Mouse (Mus musculus): Measurements from ENCODE around the gene Ifi208.
"Not testable (repeated sequence)": the region's sequence is repeated elsewhere in the genome, so short reads cannot be mapped to it uniquely, and the experiment has no call there.

Ifi208 gene

GRCm38 (mm10) chr1:173673458-173674097 is at the start of gene Ifi208:
TSS of gene Ifi208 (plus strand) at chr1:173673675.
- not testable (repeated sequence) for DNase-seq (ENCODE audit: low read depth, low spot score)

GRCm38 (mm10) chr1:173624052-173624451 is 49.4 kb upstream of the Ifi208 start:
- no peak for DNase-seq (ENCODE audit: low read depth, low spot score)

- DNase-seq (ENCODE audit: low read depth, low spot score) = no peak
Measured at GRCm38 (mm10) chr1:173626686-173627085, 46.8 kb upstream of the Ifi208 start.

GRCm38 (mm10) chr1:173630622-173631021 is 42.9 kb upstream of the Ifi208 start, which contains the start of gene Ifi209:
TSS of gene Ifi209 (plus strand) at chr1:173630917.
- not testable (repeated sequence) for DNase-seq (ENCODE audit: low read depth, low spot score)

- no peak for DNase-seq (ENCODE audit: low read depth, low spot score)
Measured at GRCm38 (mm10) chr1:173633969-173634645, 39.4 kb upstream of the Ifi208 start.

GRCm38 (mm10) chr1:173645393-173645792 is 28.1 kb upstream of the Ifi208 start:
- DNase-seq (ENCODE audit: low read depth, low spot score) = peak; percentile 53

GRCm38 (mm10) chr1:173657973-173658372 is 15.5 kb upstream of the Ifi208 start:
- peak; percentile 26 for DNase-seq (ENCODE audit: low read depth, low spot score)

- DNase-seq (ENCODE audit: low read depth, low spot score) = not testable (repeated sequence)
Measured at GRCm38 (mm10) chr1:173678605-173679004, 5.1 kb downstream of the Ifi208 start.

- DNase-seq (ENCODE audit: low read depth, low spot score) = no peak
Measured at GRCm38 (mm10) chr1:173694270-173694669, 20.8 kb downstream of the Ifi208 start.

- DNase-seq (ENCODE audit: low read depth, low spot score) = peak; percentile 49
Measured at GRCm38 (mm10) chr1:173733219-173733618, 59.7 kb downstream of the Ifi208 start.

- DNase-seq (ENCODE audit: low read depth, low spot score) = not testable (repeated sequence)
Measured at GRCm38 (mm10) chr1:173735015-173735414, 61.5 kb downstream of the Ifi208 start.

- DNase-seq (ENCODE audit: low read depth, low spot score) = peak; percentile 82
Measured at GRCm38 (mm10) chr1:173736986-173737385, 63.5 kb downstream of the Ifi208 start.

GRCm38 (mm10) chr1:173740537-173740936 is 67.1 kb downstream of the Ifi208 start:
- no peak for DNase-seq (ENCODE audit: low read depth, low spot score)

GRCm38 (mm10) chr1:173741656-173742055 is 68.2 kb downstream of the Ifi208 start, which contains the start of gene Ifi207:
TSS of gene Ifi207 (minus strand) at chr1:173741747.
- DNase-seq (ENCODE audit: low read depth, low spot score) = peak; percentile 53

- DNase-seq (ENCODE audit: low read depth, low spot score) = no peak
Measured at GRCm38 (mm10) chr1:173742262-173742661, 68.8 kb downstream of the Ifi208 start.

All from 3T3-L1 (cell line).